Mouse (Mus musculus) inflammation-experienced regulatory T-cells, adult 6 months (primary cell): ENCODE data around the gene Nos3. TPM values are rescaled to one million over a fixed set of nuclear protein-coding genes. Genes with fewer than 3 reads are reported as not detected.

Experiments used
- ATAC-seq: one replicate; pipeline ENCODE4 v1.8.0; 2017
- polyA plus RNA-seq, 3 experiments: library from polyadenylated mRNA; unstranded; fragments of 100-300 nt; shearing (Covaris generic); gene quantifications; one replicate each; pipeline ENCODE4 v1.2.1; 2017

Nos3 gene
- under 1 TPM in 2 of 3 experiments, not detected in 1; 0.08 to 0.17 TPM for polyA plus RNA-seq

DNA sequence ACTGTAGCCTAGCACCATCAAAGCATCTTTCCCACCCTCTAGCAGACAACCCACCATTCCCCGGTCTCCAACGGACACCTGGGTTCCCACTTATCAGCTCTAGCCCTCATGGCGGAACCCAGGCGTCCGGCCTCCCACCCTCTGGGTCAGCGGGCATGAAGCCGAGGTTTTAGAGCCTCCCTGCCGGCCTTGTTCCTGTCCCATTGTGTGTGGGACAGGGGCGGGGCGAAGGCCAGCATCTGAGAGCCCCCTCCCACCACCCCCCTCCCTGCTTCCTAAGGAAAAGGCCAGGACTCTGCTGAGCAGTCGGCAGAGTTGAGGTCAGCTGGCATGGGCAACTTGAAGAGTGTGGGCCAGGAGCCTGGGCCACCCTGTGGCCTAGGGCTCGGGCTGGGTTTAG, at the start of gene Nos3:
TSS of gene Nos3 (plus strand) at position 303 of the 400 bp plus-strand sequence.
- ATAC-seq, result no peak

GRCm38 (mm10) chr5:24319776-24320466, 44.7 kb upstream of the Nos3 start:
- no peak for ATAC-seq

DNA sequence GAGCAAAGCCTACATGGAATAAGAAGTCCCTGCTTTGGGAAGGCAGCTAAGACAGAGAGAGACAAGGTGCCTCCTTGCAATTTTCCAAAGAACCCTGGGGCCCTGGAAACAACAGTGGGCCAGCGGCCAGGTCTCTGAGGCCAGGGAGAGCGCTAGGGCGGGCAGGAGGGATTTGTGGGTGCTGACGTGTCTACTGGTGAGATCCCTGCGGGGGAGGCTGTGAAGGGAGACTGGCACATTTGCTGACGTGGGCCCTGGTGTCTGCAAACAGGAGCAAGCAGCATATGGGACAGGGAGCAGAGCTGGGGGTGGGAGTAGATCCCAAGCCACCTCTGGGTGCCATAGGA, 44.2 kb upstream of the Nos3 start:
- ATAC-seq, result no peak

DNA sequence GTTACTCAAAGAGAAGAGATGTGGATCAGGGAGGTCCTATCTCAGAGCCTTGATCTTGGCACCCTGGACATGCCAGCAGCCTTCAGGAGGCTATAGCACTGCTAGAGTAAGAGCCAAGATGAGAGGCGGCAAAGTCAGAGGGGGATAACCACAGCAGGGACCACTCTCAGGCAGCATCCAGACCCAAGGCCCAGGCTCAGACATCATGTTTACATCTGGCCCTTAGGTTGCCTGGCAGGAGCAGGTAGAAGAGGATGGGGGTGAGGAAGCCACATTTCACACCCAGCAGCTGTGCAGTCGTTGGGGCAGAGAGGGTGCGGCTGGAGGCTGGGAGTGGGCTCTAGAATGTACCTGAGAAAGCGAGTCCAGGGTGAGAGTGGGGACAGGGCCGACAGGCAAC, 43.7 kb upstream of the Nos3 start:
- ATAC-seq, result no peak

- ATAC-seq, result no peak
Measured at GRCm38 (mm10) chr5:24321711-24322682, 42.6 kb upstream of the Nos3 start.

DNA sequence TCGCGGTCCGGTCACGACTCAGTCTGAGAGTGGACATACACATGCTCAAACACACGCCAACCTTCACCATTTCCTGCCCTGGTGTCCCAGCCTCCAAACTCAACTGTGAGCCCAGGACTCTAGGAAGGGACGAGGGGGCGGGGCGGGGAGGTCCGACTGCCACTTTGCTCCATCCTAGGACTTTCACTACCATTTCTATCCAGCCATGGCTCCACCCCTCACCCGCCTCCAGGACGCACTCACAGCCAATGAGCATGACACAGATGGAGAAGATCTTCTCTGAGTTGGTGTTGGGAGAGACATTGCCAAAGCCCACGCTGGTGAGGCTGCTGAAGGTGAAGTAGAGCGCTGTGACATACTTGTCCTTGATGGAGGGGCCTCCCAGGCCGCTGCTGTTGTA, 39.4 kb upstream of the Nos3 start:
- no peak for ATAC-seq

DNA sequence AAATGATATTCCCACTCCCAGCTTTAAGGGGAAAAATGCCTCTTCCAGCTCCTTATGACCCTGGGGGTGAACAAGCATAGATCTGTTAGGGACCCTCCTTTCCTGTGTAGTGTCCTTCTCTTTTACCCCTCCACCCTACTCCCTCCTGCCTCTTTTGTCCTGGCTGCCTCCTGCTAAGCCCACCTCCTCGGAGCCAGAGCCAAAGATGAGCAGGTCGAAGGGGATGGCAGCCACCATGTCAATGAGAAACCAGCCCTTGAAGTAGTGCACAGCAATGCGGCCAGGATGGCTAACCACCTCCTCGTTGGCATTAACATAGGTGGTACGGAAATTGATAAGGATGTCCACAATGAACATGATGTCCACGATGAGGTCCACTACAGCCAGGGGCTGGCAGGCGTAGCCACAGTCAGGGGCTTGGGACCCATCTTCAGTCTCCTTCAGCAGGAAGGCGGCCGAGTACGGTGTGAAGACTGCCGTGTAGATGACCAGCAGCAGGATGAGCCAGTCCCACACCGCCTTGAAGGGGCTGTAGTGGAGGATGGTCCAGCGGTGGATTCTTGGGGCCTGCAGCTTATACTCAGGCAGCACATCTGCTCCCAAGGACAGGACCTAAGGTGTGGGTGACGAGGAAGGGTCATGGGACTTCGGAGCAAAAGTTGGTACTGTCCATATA, 38.3 kb upstream of the Nos3 start:
- ATAC-seq, result no peak

- ATAC-seq, result no peak
Measured at GRCm38 (mm10) chr5:24326842-24327417, 37.7 kb upstream of the Nos3 start.

GRCm38 (mm10) chr5:24328813-24329211, 35.8 kb upstream of the Nos3 start:
- ATAC-seq, result no peak

DNA sequence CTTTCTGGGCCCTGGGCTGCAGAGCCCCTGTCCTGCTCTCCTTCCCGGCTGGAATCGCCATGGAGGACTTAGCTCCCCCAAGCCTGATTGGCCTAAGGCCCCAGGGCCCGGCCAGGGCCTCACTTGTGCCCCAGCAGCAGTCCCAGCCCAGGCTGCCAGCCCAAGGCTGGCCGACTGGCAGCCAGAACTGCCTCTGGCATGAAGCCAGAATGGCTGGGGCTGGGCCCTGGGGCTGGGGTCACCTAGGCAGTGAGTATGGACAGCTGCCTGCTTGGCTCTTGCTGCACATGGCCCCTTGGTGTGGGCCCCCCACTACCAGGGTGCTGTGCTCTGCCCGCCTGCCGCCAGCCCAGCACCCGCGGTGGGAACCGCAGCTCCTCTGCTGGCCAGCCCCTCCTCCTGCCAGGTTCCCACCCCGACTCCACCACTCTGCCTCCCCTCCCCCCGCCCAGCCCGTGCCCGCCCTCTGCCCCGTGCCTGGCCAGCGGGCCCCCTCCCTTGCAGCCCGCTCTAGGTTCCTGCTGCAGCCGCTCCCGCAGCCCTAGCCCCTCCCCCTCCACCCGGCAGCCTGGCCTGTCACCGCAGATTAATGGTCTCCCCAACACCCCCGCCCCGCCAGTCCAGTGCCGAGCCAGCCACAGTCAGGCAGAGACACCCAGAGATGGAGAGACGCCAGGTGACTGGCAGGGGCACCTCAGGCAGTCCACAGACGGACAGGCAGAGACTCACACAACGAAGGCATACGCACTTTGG, 35.2 kb upstream of the Nos3 start:
- ATAC-seq, result no peak

DNA sequence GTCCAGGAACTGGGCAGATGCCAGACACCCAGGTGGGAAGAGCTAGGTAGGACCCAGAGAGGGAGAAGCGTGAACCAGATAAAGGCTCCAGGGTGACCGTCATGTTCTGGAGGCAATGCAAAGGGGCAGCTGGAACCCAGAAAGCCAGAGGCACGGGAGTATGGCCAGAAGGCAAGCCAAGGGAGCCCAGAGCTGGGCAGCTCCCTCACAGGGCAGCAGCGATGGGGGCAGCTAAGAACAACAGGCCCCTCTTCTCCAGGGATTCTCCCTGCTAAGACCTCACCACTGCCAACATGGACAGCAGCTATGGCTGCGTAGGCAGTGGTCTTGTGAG, 34.7 kb upstream of the Nos3 start:
- no peak for ATAC-seq

GRCm38 (mm10) chr5:24332401-24332800, 32.2 kb upstream of the Nos3 start:
- no peak for ATAC-seq

- no peak for ATAC-seq
Measured at GRCm38 (mm10) chr5:24334749-24335148, 29.9 kb upstream of the Nos3 start.

GRCm38 (mm10) chr5:24335888-24336511, 28.6 kb upstream of the Nos3 start:
- ATAC-seq, result no peak

GRCm38 (mm10) chr5:24337366-24337765, 27.2 kb upstream of the Nos3 start:
- ATAC-seq, result no peak

- no peak for ATAC-seq
Measured at GRCm38 (mm10) chr5:24337821-24338220, 26.8 kb upstream of the Nos3 start.

GRCm38 (mm10) chr5:24342205-24342963, 22.2 kb upstream of the Nos3 start:
- no peak for ATAC-seq

GRCm38 (mm10) chr5:24342966-24343365, 21.6 kb upstream of the Nos3 start:
- ATAC-seq, result no peak

DNA sequence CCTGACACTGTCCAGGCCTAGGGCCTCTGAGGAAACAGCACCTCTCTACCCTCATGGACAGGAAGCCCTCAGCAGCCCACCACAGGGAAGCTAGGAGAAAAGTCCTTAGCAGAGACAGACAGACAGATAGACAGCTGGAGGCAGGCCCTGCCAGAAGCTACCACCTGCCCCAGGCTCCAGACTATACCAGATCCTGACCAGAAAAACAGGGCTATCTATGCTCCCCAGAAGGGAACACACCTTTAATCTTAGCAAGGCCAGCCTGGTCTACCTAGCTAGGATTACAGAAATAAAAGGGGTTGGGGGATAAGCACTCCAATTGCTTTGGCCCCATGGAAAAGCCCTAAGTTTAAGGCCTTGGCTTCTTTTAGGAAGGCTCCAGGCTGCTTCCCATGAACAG, 21.2 kb upstream of the Nos3 start:
- no peak for ATAC-seq

DNA sequence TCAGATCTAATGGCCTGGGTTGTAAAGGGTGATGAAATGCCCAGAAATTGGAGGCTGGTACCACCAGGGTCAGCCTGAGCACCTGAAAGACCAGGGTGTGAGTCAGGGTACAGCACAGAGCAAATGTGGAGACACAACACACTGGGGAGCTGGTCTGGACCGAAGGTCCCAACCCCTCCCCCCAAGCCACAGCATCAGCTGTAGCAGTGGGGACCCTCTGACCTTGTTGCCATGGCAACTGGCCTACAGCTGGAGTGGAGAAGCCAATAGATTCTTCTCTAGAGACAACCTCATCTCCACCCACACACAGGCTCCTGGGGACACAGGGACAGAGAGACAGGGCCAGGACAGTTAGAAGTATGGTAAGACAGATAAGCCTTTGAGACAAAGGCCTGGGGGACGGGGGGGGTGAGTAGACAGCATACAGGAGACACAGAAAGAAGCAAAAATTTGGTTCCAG, 20.6 kb upstream of the Nos3 start:
- peak; percentile 8 for ATAC-seq

GRCm38 (mm10) chr5:24344477-24345051, 20.0 kb upstream of the Nos3 start:
- peak; percentile 70 for ATAC-seq
